Mouse (Mus musculus) B cell, adult 2 months (primary cell): ENCODE results near the gene Acadsb.

ENCODE experiments used
- DNase-seq, 2 experiments: peaks; one replicate each; pipeline ENCODE4 v3.0.0; 2022

The Acadsb gene

GRCm38 (mm10) chr7:131467312-131467711, 56.9 kb downstream of the Acadsb start:
- no peak for DNase-seq

- peak; percentile 7 to 8 for DNase-seq
Measured at GRCm38 (mm10) chr7:131469506-131469905, 59.1 kb downstream of the Acadsb start.

GRCm38 (mm10) chr7:131471551-131471950, 61.1 kb downstream of the Acadsb start:
- no peak for DNase-seq

GRCm38 (mm10) chr7:131477140-131477539, 66.7 kb downstream of the Acadsb start:
- no peak for DNase-seq

GRCm38 (mm10) chr7:131478403-131478802, 68.0 kb downstream of the Acadsb start:
- no peak for DNase-seq
